Mouse (Mus musculus) neutrophil, adult 83 days (primary cell): ENCODE results near the gene Psg18. TPM values are rescaled to one million over a fixed set of nuclear protein-coding genes. Genes with fewer than 3 reads are reported as not detected.

Experiments
- total RNA-seq, 2 experiments: library from RNA; stranded (reverse); gene quantifications; one replicate each; pipeline ENCODE4 v1.2.4; 2023

The Psg18 gene
- total RNA-seq = not detected

GRCm38 (mm10) chr7:18354909-18355308, at the start of gene Psg18:
Psg18 (minus strand) TSS chr7:18355009.

Other genes with a start within 250 kb of the Psg18 start
- gene Igfl3, start 178.5 kb downstream of the Psg18 start, total RNA-seq = not detected
- not detected for gene Mill1, start 109.7 kb downstream of the Psg18 start, total RNA-seq
- gene Psg28, start 77.0 kb upstream of the Psg18 start, total RNA-seq = not detected
- gene Psg26, start 129.2 kb upstream of the Psg18 start, total RNA-seq = not detected
- not detected for gene Psg25, start 177.3 kb upstream of the Psg18 start, total RNA-seq
- gene Psg27, start 212.3 kb upstream of the Psg18 start, total RNA-seq = not detected